16 mouse cellular contexts compared by ENCODE assay signal in the genomic region with DNA sequence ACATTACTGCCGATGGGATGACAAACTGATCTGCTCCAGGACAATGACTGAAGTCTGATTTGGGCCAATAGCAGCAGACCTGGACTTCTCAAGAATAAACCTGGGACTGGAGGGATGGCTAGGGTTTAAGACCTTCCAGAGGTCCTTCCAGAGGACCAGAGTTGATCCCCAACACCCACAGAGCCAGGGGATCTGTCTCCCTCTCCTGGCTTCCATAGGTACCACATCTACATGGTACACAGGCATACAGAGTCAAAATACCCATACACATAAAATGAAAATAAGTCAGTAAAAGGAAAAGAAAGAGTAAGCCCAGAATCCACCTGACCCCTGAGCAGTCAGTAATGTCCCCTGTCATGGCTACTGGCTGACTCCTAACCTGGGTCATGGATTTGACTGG. TPM values are rescaled to one million over a fixed set of nuclear protein-coding genes. Genes with fewer than 3 reads are reported as not detected.
DNase-seq lines count a peak whose midpoint lies in the region; ATAC-seq and TF ChIP-seq lines count a peak whose summit lies in the region.
"Had no signal": no experiment of that assay in that cellular context is flagged by ENCODE, and none has a peak within 500 bp of the region (broad histone marks: within the 10 kb centered on the region; RNA-seq: fewer than 3 reads in every experiment).

No protein-coding gene starts in this region.

- peak; percentile 46 for TF ChIP-seq CTCF in heart, postnatal 0 days (IDR thresholded peaks at IDR 0.05; ENCODE audit: low read depth)
- TF ChIP-seq CTCF in lung, adult 2 months (IDR thresholded peaks at IDR 0.05; ENCODE audit: insufficient read depth, low read length), result 0 out of 2 replicates have a peak, but pooled peaks have one; percentile 3
- no peak for TF ChIP-seq CTCF in thymus, adult 2 months (IDR thresholded peaks at IDR 0.05; ENCODE audit: borderline replicate concordance, control insufficient read depth, extremely low read depth, insufficient read depth, low read length, poor library complexity)

- no peak for TF ChIP-seq EP300 in heart, postnatal 0 days (IDR thresholded peaks at IDR 0.05; ENCODE audit: low read depth)

- peak; percentile 14 for DNase-seq in heart, postnatal 0 days (ENCODE audit: low spot score)
- no peak for DNase-seq in lung, adult 2 months
- DNase-seq in lung, postnatal 14 days, result no peak
- peak; percentile 52 for DNase-seq in MN1 (ENCODE audit: low spot score)
- peak; percentile 14 for DNase-seq in retina, postnatal 1 day
- no peak for DNase-seq in thymus, adult 2 months
- DNase-seq: adrenal gland, adult 8-10 months; heart, adult 18-20 months; heart, postnatal 4 days; spleen, adult 18-20 months had no signal

- H3K9ac ChIP-seq in heart, postnatal 0 days (replicated peaks; ENCODE audit: low read depth, low read length), result no peak overlapping the region
- H3K9ac ChIP-seq in heart, embryonic 11.5 days (ENCODE audit: low read depth, low read length), result no peak overlapping the region
- H3K9ac ChIP-seq: embryonic facial prominence, embryonic 13.5 days; limb, embryonic 15.5 days; neural tube, embryonic 13.5 days had no signal

- no peak overlapping the region for H3K4me3 ChIP-seq in heart, postnatal 0 days (ENCODE audit: low read depth, low read length)
- no peak overlapping the region for H3K4me3 ChIP-seq in heart, embryonic 11.5 days (ENCODE audit: low read depth, low read length)
- H3K4me3 ChIP-seq in lung, adult 2 months (replicated peaks; ENCODE audit: extremely low read depth, low read depth, low read length), result no peak overlapping the region
- no peak overlapping the region for H3K4me3 ChIP-seq in thymus, adult 2 months (ENCODE audit: control insufficient read depth, insufficient read depth, low read length)
- H3K4me3 ChIP-seq: embryonic facial prominence, embryonic 13.5 days; limb, embryonic 15.5 days; neural tube, embryonic 13.5 days had no signal

- H3K4me2 ChIP-seq in heart, postnatal 0 days (ENCODE audit: low read depth, low read length), result no peak overlapping the region
- no peak overlapping the region for H3K4me2 ChIP-seq in heart, embryonic 11.5 days
- H3K4me2 ChIP-seq: embryonic facial prominence, embryonic 13.5 days; limb, embryonic 15.5 days; neural tube, embryonic 13.5 days had no signal

- peaks cover 63% of the 10 kb centered on the region for H3K36me3 ChIP-seq in heart, postnatal 0 days (replicated peaks; ENCODE audit: control insufficient read depth, insufficient read depth, low read length)
- peaks cover 25% of the 10 kb centered on the region for H3K36me3 ChIP-seq in heart, embryonic 11.5 days (ENCODE audit: control insufficient read depth, insufficient read depth, low read length)
- peaks cover 6% of the 10 kb centered on the region for H3K36me3 ChIP-seq in thymus, adult 2 months (ENCODE audit: control insufficient read depth, insufficient read depth, low read length)

- TF ChIP-seq POLR2A in lung, adult 2 months (IDR thresholded peaks at IDR 0.05; ENCODE audit: borderline replicate concordance, extremely low read depth, low read depth, low read length), result no peak
- TF ChIP-seq POLR2A in thymus, adult 2 months (IDR thresholded peaks at IDR 0.05; ENCODE audit: control insufficient read depth, extremely low read depth, insufficient read depth, low read length, poor library complexity), result no peak

- H3K4me1 ChIP-seq in heart, postnatal 0 days (ENCODE audit: control insufficient read depth, insufficient read depth), result no peaks in the 10 kb centered on the region
- H3K4me1 ChIP-seq in heart, embryonic 11.5 days (ENCODE audit: control insufficient read depth, insufficient read depth, low read length), result no peaks in the 10 kb centered on the region
- no peaks in the 10 kb centered on the region for H3K4me1 ChIP-seq in lung, adult 2 months (ENCODE audit: control insufficient read depth, insufficient read depth, low read length)
- H3K4me1 ChIP-seq in thymus, adult 2 months (replicated peaks; ENCODE audit: control insufficient read depth, insufficient read depth, low read length), result no peaks in the 10 kb centered on the region
- H3K4me1 ChIP-seq: embryonic facial prominence, embryonic 13.5 days; limb, embryonic 15.5 days; neural tube, embryonic 13.5 days had no signal

- 92% methylated on average over 1 of the region's 1 CpGs for WGBS in heart, postnatal 0 days
- 80% methylated on average over 1 of the region's 1 CpGs for WGBS in heart, embryonic 11.5 days (ENCODE audit: insufficient replicate concordance)
- WGBS in lung, adult 2 months, result 97% methylated on average over 1 of the region's 1 CpGs
- WGBS in thymus, adult 2 months, result 98% methylated on average over 1 of the region's 1 CpGs

- peak; percentile 39; the same call in 1 of the 2 replicates for ATAC-seq in heart, postnatal 0 days (ENCODE audit: insufficient read depth, low read depth)
- no peak for ATAC-seq in heart, embryonic 11.5 days (replicated peaks; ENCODE audit: insufficient number of reproducible peaks, low FRiP score, low TSS enrichment)
- no peak for ATAC-seq in inflammation-experienced regulatory T-cells, adult 6 months

- H3K27ac ChIP-seq in heart, postnatal 0 days (ENCODE audit: low read depth), result no peak overlapping the region
- H3K27ac ChIP-seq in heart, embryonic 11.5 days (ENCODE audit: low read depth, low read length), result no peak overlapping the region
- no peak overlapping the region for H3K27ac ChIP-seq in thymus, adult 2 months (ENCODE audit: control insufficient read depth, insufficient read depth, low read length)
- H3K27ac ChIP-seq: embryonic facial prominence, embryonic 13.5 days; limb, embryonic 15.5 days; neural tube, embryonic 13.5 days had no signal

- no peaks in the 10 kb centered on the region for H3K27me3 ChIP-seq in heart, postnatal 0 days (ENCODE audit: control insufficient read depth, insufficient read depth, low read length)
- no peaks in the 10 kb centered on the region for H3K27me3 ChIP-seq in heart, embryonic 11.5 days (ENCODE audit: control insufficient read depth, insufficient read depth, low read length)
- H3K27me3 ChIP-seq in thymus, adult 2 months (ENCODE audit: control insufficient read depth, insufficient read depth, low read length), result no peaks in the 10 kb centered on the region
- H3K27me3 ChIP-seq: embryonic facial prominence, embryonic 13.5 days; limb, embryonic 15.5 days; neural tube, embryonic 13.5 days had no signal

- H3K9me3 ChIP-seq in heart, postnatal 0 days (replicated peaks; ENCODE audit: control insufficient read depth, low read length), result no peaks in the 10 kb centered on the region
- H3K9me3 ChIP-seq in heart, embryonic 11.5 days (replicated peaks; ENCODE audit: control insufficient read depth, low read length), result no peaks in the 10 kb centered on the region
- H3K9me3 ChIP-seq: embryonic facial prominence, embryonic 13.5 days; limb, embryonic 15.5 days; neural tube, embryonic 13.5 days had no signal

RNA-seq across cellular contexts. Expression of a gene that starts 12.7 kb away (rescaled TPM):
- total RNA-seq in heart, postnatal 0 days (2014; rRNA removed; ENCODE audit: low replicate concordance), result 0.43 and 0.76 TPM in 2 replicates
- not detected in 2 replicates for polyA plus RNA-seq in heart, postnatal 0 days (2015; fragmentation: Nextera tagmentation; extraction: Ambion mirVana)
- polyA plus RNA-seq in heart, embryonic 11.5 days (2014; fragmentation: Nextera tagmentation; extraction: Ambion mirVana), result 0.32 and 0.52 TPM in 2 replicates
- polyA plus RNA-seq in lung, adult 2 months (2012; rRNA removed), result not detected in 2 replicates
- 0.09 and 0.11 TPM in 2 replicates for polyA plus RNA-seq in thymus, adult 2 months (2012; rRNA removed)
- polyA plus RNA-seq in inflammation-experienced regulatory T-cells, adult 6 months (2017; shearing (Covaris generic)), result not detected
- polyA plus RNA-seq: intestine, embryonic 14.5 days had no signal

RNA-seq across cellular contexts. Expression of a gene that starts 14.3 kb away (rescaled TPM):
- total RNA-seq in heart, postnatal 0 days (2014; rRNA removed; ENCODE audit: low replicate concordance), result 34.7 and 98.0 TPM in 2 replicates
- 152 and 162 TPM in 2 replicates for polyA plus RNA-seq in heart, postnatal 0 days (2015; fragmentation: Nextera tagmentation; extraction: Ambion mirVana)
- 131 and 135 TPM in 2 replicates for polyA plus RNA-seq in heart, embryonic 11.5 days (2014; fragmentation: Nextera tagmentation; extraction: Ambion mirVana)
- polyA plus RNA-seq in lung, adult 2 months (2012; rRNA removed), result 131 and 171 TPM in 2 replicates
- polyA plus RNA-seq in thymus, adult 2 months (2012; rRNA removed), result 164 and 173 TPM in 2 replicates
- polyA plus RNA-seq in inflammation-experienced regulatory T-cells, adult 6 months (2017; shearing (Covaris generic)), result 10 to 100 TPM; 74.5 to 88.1 (median 87.7) TPM

RNA-seq across cellular contexts. Expression of a gene that starts 14.9 kb away (rescaled TPM):
- total RNA-seq in heart, postnatal 0 days (2014; rRNA removed; ENCODE audit: low replicate concordance), result 79.1 and 81.5 TPM in 2 replicates
- 45.9 and 53.2 TPM in 2 replicates for polyA plus RNA-seq in heart, postnatal 0 days (2015; fragmentation: Nextera tagmentation; extraction: Ambion mirVana)
- 27.6 and 29.8 TPM in 2 replicates for polyA plus RNA-seq in heart, embryonic 11.5 days (2014; fragmentation: Nextera tagmentation; extraction: Ambion mirVana)
- polyA plus RNA-seq in lung, adult 2 months (2012; rRNA removed), result 163 and 173 TPM in 2 replicates
- polyA plus RNA-seq in thymus, adult 2 months (2012; rRNA removed), result 119 TPM in 2 replicates
- 1 to 10 TPM; 2.0 to 2.7 (median 2.4) TPM for polyA plus RNA-seq in inflammation-experienced regulatory T-cells, adult 6 months (2017; shearing (Covaris generic))

Comparison
In these comparisons a context has a peak if more than half of its experiments do, and no peak if none do; other contexts are left out.
1. DNase-seq: peak in heart, postnatal 0 days (single experiment), MN1 (single experiment) and retina, postnatal 1 day (single experiment); none in lung, adult 2 months (single experiment), lung, postnatal 14 days (single experiment) and thymus, adult 2 months (single experiment).